Mouse (Mus musculus): Measurements from ENCODE around the gene Pakap. TPM values are rescaled to one million over a fixed set of nuclear protein-coding genes. Genes with fewer than 3 reads are reported as not detected.

Gene Pakap
- polyA plus RNA-seq, 1 experiment from 2014 or later, result 1.6 TPM

GRCm38 (mm10) chr4:57687583-57687982 is 119.6 kb downstream of the Pakap start:
- ChIA-PET CTCF (no interaction called here), POLR2A (no interaction called here)
- no peak for TF ChIP-seq CTCF (IDR thresholded peaks at IDR 0.05)

GRCm38 (mm10) chr4:57688131-57688530 is 120.2 kb downstream of the Pakap start:
- CTCF ChIA-PET, result no interaction called here
- no peak for TF ChIP-seq CTCF (IDR thresholded peaks at IDR 0.05)
- POLR2A ChIA-PET, result no interaction called here
- H3K27me3 ChIP-seq, result no peaks in the 10 kb centered on the region
- DNase-seq (ENCODE audit: low read depth, low spot score) (no peak), ATAC-seq (no peak)
- in situ Hi-C loops (cut with MboI; ENCODE audit: low pct_unique_long_range_greater_than_20kb), result no loop called here

More at GRCm38 (mm10) chr4:57687583-57687982, 119.6 kb downstream of the Pakap start:
- ATAC-seq (no peak), DNase-seq (ENCODE audit: low read depth, low spot score) (no peak)
- in situ Hi-C loops (cut with MboI; ENCODE audit: low pct_unique_long_range_greater_than_20kb), result no loop called here
- no peaks in the 10 kb centered on the region for H3K27me3 ChIP-seq

- POLR2A ChIA-PET, result interaction anchor here (1.3 kb wide), 1 partner anchor 16 kb away, joined by 3 read pairs; no protein-coding TSS in a partner anchor
- DNase-seq (ENCODE audit: low read depth, low spot score) (no peak), ATAC-seq (no peak)
- in situ Hi-C loops (cut with MboI; ENCODE audit: low pct_unique_long_range_greater_than_20kb), result no loop called here
- no peak for TF ChIP-seq CTCF (IDR thresholded peaks at IDR 0.05)
- CTCF ChIA-PET, result no interaction called here
- no peaks in the 10 kb centered on the region for H3K27me3 ChIP-seq
Measured at GRCm38 (mm10) chr4:57690001-57690400, 122.0 kb downstream of the Pakap start.

GRCm38 (mm10) chr4:57690805-57691204 is 122.8 kb downstream of the Pakap start:
- in situ Hi-C loops (cut with MboI; ENCODE audit: low pct_unique_long_range_greater_than_20kb), result no loop called here
- no peaks in the 10 kb centered on the region for H3K27me3 ChIP-seq
- POLR2A ChIA-PET, result interaction anchor here (0.6 kb wide), 1 partner anchor 26 kb away, joined by 4 read pairs; no protein-coding TSS in a partner anchor
- CTCF ChIA-PET, result no interaction called here
- TF ChIP-seq CTCF (IDR thresholded peaks at IDR 0.05), result no peak
- ATAC-seq, result no peak
- no peak for DNase-seq (ENCODE audit: low read depth, low spot score)

- ChIA-PET POLR2A (no interaction called here), CTCF (no interaction called here)
- DNase-seq (ENCODE audit: low read depth, low spot score) (no peak), ATAC-seq (no peak)
- H3K27me3 ChIP-seq, result no peaks in the 10 kb centered on the region
- TF ChIP-seq CTCF (IDR thresholded peaks at IDR 0.05), result no peak
- in situ Hi-C loops (cut with MboI; ENCODE audit: low pct_unique_long_range_greater_than_20kb), result no loop called here
Measured at GRCm38 (mm10) chr4:57694356-57695136, 126.6 kb downstream of the Pakap start.

- in situ Hi-C loops (cut with MboI; ENCODE audit: low pct_unique_long_range_greater_than_20kb), result no loop called here
- no peak for DNase-seq (ENCODE audit: low read depth, low spot score)
- TF ChIP-seq CTCF (IDR thresholded peaks at IDR 0.05), result no peak
- ATAC-seq, result no peak
- H3K27me3 ChIP-seq, result no peaks in the 10 kb centered on the region
- ChIA-PET POLR2A (no interaction called here), CTCF (no interaction called here)
Measured at GRCm38 (mm10) chr4:57696955-57697354, 129.0 kb downstream of the Pakap start.

DNA sequence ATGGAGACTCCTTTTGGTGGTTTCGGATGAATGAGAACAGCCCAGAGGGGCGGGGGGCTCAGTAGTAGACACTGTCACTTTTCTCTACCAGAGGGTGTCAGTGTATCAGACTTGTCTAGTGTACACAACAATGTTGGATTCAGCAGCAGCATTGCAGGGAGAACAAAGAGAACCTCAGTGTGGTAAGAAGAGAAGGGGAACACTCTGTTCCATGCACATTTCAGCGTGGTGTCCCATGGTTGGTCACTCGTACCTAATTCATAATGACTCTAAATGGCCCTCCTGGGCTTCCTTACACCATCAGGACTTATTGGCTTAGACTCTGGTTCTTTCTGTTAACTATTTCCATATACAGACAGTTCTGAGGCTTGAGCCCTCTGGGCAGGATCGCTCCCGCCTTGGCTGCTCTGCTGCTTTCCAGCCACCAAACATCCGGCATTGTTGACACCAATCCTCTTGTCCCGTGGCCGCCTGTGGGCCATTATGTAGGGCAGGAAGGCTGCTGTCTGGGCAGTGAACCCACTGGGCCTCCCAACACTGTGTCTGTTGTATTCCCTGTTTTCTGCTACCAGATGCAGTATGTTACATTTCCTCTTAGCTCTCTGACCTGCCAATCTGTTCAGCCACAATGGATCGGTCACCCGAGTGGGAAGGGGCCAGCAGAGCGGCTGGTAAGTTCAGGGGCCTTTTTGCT is 130.1 kb downstream of the Pakap start:
- no peak for TF ChIP-seq CTCF (IDR thresholded peaks at IDR 0.05)
- no peak for ATAC-seq
- in situ Hi-C loops (cut with MboI; ENCODE audit: low pct_unique_long_range_greater_than_20kb), result no loop called here
- no peaks in the 10 kb centered on the region for H3K27me3 ChIP-seq
- CTCF ChIA-PET, result no interaction called here
- DNase-seq (ENCODE audit: low read depth, low spot score), result no peak
- POLR2A ChIA-PET, result no interaction called here

- no peak for ATAC-seq
- in situ Hi-C loops (cut with MboI; ENCODE audit: low pct_unique_long_range_greater_than_20kb), result no loop called here
- H3K27me3 ChIP-seq, result no peaks in the 10 kb centered on the region
- no peak for DNase-seq (ENCODE audit: low read depth, low spot score)
- CTCF ChIA-PET, result interaction anchor here (1.1 to 2.1 kb wide), 2 partner anchors 12 to 27 kb away, joined by 3 to 6 read pairs; no protein-coding TSS in a partner anchor
- POLR2A ChIA-PET, result no interaction called here
- TF ChIP-seq CTCF (IDR thresholded peaks at IDR 0.05), result no peak
Measured at GRCm38 (mm10) chr4:57701576-57701975, 133.6 kb downstream of the Pakap start.

DNA sequence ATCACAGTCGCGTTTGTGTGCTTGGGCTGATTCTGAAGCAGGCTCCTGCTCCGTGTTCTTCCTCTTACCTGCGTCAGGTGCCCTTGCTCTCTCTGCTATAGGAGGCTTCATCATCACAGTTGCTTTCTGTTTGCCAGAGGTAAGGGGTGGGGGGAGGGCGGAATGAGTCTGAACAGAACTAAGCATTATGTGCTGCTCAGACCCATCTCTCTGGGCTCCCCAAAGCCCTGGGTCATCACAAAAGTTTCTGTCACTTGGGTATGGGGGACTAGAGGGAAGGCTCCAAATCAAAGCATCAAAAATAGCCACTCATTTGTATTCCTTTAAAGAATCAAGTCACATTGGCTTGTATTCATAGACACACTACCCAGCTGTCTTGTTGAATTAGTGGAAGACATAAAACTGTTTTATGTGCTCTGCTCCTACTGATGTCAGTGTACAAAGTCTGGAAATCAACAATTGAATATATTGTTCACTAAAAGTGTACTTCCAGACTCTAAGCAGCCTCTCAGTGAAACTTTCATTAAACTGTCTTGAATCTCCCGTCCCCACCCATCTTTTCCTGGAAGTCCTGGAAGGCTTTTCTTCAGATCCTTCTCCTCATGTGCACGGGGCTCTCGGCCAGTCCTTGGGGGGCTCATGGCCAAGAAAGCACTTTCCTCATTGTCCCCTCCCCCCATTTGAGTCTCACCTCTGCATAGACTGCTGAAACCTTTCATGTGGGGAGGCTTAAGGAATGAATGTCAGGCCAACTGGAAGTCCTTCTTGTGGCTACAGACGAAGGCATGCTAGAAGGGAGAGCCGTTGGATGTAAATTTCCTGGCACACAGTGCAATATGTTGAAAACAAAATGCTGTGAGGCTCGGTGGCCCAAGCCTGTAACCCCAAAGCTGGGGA is 135.8 kb downstream of the Pakap start:
- POLR2A ChIA-PET, result no interaction called here
- DNase-seq (ENCODE audit: low read depth, low spot score) (no peak), ATAC-seq (no peak)
- no peaks in the 10 kb centered on the region for H3K27me3 ChIP-seq
- no peak for TF ChIP-seq CTCF (IDR thresholded peaks at IDR 0.05)
- in situ Hi-C loops (cut with MboI; ENCODE audit: low pct_unique_long_range_greater_than_20kb), result no loop called here
- CTCF ChIA-PET, result no interaction called here

DNA sequence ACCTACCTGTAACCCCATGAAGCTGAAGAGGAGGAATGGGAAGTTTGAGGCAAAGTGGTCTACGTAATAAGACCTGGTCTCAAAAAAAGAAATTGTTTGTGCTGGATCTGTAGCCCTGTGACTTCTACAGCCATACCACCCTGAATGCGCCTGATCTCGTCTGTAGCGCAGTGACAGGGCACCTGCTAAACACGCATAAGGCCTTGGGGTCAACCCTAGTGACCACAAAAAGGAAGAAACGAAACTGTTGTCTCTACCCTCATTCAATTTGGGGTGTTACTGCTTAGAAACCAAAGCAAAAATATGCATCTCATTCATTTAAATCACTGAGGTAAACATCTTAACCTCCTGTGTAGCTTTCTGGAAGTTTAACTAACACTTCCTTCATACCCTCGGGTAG is 136.6 kb downstream of the Pakap start:
- TF ChIP-seq CTCF (IDR thresholded peaks at IDR 0.05), result no peak
- ATAC-seq, result no peak
- DNase-seq (ENCODE audit: low read depth, low spot score), result no peak
- in situ Hi-C loops (cut with MboI; ENCODE audit: low pct_unique_long_range_greater_than_20kb), result no loop called here
- POLR2A ChIA-PET, result no interaction called here
- CTCF ChIA-PET, result no interaction called here
- no peaks in the 10 kb centered on the region for H3K27me3 ChIP-seq
